Mouse (Mus musculus) layer of hippocampus, adult 2 months (tissue): ENCODE measurements around the gene Gm28230. TPM values are rescaled to one million over a fixed set of nuclear protein-coding genes. Genes with fewer than 3 reads are reported as not detected.

ENCODE experiments used
- DNase-seq, 2 experiments: peaks; one replicate each; pipeline ENCODE4 v3.0.0; 2022; ENCODE audit warnings: low spot score in 2 of 2
- H3K27ac ChIP-seq: fragments of 200-600 bp; 2 replicates; pipeline ENCODE4 v1.8.1; 2022
- H3K4me3 ChIP-seq: fragments of 200-600 bp; 2 replicates; pipeline ENCODE4 v1.8.1; 2022; ENCODE audit warnings: mild to moderate bottlenecking
- CTCF ChIP-seq: fragments of 200-600 bp; conservative IDR thresholded peaks from 2 replicates; pipeline ENCODE4 v1.8.1; 2022; ENCODE audit warnings: antibody characterized with exemption, mild to moderate bottlenecking, moderate library complexity
- total RNA-seq, 2 experiments: library from RNA; stranded (reverse); gene quantifications; 2 replicates each; pipeline ENCODE4 v1.2.3; 2021

Gm28230 gene
- total RNA-seq, 2 experiments from 2014 or later: not detected

DNA sequence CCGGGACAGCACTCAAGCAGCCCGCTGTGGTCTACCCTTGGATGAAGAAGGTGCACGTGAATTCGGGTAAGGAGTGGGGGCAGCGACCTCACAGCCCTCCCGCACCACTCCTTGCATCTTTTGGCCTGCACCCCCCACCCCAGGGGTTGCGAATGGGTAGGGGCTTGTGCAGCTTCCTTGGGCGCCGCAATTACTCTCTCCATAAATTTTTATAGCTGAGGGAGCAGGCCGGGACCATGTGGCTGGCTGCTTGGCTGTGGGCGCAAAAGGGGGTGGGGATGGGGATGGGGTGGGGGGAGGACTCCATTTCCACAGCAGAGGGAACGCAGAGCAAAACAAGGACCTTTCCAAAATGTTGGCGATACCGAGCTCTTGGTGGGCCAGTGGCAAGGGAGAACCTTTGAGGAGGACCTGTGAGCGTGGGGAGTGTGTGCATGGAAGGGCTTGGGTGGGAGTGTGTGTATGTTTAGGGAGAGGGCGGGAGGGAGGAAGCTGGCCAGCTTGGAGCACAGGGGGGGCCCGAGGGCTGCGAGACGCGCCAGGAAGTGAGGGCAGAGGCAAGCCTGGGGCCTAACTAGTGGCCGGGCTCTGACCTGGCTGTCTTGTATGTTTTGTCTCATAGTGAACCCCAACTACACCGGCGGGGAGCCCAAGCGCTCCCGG lies 1.2 kb downstream of the Gm28230 start:
- no peak overlapping the region for H3K27ac ChIP-seq
- TF ChIP-seq CTCF: no peak
- no peak for DNase-seq
- H3K4me3 ChIP-seq: no peak overlapping the region

DNA sequence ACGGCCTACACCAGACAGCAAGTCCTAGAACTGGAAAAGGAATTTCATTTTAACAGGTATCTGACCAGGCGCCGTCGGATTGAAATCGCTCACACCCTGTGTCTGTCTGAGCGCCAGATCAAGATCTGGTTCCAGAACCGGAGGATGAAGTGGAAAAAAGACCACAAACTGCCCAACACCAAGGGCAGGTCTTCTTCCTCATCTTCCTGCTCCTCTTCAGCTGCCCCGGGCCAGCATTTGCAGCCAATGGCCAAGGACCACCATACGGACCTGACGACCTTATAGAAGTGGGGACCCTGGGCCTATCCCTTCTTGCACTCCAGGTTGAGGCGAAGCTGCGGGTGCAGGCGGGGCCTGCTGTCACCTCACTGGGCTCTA lies 1.8 kb downstream of the Gm28230 start:
- no peak for TF ChIP-seq CTCF
- no peak for DNase-seq
- Histone ChIP-seq H3K27ac (no peak overlapping the region), H3K4me3 (no peak overlapping the region)

DNA sequence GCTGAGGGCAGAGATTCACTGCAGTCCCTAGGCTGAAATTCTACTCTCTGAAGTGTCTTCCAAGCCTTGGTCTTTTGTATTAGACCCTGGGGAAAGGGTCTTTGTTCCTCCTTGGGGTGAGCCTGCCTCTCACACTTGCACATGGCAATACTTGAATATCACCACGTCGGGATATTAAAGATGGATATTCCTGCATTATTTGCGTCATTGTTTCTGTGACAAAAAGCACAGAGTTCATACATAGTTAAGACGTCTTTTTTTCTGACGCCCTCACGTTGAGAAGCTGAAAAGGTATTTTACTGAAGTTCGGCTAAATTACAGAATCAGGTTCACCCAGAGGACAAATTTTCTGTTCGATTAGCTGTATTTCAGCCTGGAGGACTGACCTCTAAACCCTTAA lies 3.8 kb downstream of the Gm28230 start:
- DNase-seq: no peak
- no peak for TF ChIP-seq CTCF
- H3K4me3 ChIP-seq: no peak overlapping the region
- no peak overlapping the region for H3K27ac ChIP-seq

DNA sequence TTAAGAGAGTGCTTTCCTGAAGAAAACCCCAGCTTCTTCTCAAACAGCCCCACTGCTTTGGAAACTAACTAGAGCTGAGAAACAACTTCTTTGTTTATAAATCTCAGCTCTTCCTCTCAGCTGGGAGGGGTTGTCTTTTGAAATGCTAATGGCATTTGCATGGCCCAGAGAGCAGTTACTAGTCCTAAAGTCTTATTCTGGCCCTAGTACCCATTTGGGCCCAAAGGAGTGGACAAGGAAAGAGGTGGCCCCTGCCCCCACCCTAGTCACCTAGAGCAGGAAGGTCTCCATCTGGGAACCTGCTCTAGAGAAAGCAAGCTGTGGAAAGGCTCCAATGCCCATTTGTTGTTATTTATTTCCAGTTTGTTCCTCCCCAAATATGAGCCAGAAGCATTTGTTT lies 4.5 kb downstream of the Gm28230 start:
- Histone ChIP-seq H3K4me3 (no peak overlapping the region), H3K27ac (no peak overlapping the region)
- DNase-seq: no peak
- TF ChIP-seq CTCF: no peak

DNA sequence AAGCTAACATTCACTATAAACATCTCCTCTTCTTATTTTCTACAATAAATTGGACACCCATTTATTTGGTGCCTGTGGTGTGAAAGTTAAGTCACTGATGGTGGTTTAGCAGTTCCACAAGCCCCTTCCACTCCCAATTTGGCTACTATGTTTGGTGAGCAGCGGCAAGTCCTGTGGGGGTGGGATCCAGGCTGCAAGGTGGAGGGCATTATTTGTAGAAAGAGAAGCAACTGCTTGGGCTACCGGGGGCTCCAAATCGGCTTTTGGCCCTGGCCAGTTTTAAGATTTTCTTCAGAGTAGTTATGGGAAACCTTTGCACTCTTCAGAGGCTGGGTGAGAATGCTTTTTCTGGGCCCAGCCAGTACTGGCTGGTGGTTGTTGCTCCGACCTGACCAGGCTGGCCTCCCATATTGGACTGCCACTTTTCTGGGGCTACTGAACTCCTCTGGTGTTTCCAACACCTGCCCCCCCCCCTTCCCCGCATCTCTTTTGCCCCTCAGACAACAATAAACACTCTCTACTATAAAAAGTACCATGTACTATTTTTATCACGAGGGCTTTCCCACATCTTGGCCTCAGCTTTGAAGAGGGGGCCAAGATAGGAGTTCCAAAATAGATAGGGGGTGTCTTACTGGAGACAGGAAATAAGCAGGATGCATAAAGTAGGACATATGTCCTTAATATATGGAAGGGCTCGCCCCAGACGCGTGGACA lies 5.4 kb downstream of the Gm28230 start:
- no peak for TF ChIP-seq CTCF
- DNase-seq: no peak
- no peak overlapping the region for H3K4me3 ChIP-seq
- no peak overlapping the region for H3K27ac ChIP-seq

DNA sequence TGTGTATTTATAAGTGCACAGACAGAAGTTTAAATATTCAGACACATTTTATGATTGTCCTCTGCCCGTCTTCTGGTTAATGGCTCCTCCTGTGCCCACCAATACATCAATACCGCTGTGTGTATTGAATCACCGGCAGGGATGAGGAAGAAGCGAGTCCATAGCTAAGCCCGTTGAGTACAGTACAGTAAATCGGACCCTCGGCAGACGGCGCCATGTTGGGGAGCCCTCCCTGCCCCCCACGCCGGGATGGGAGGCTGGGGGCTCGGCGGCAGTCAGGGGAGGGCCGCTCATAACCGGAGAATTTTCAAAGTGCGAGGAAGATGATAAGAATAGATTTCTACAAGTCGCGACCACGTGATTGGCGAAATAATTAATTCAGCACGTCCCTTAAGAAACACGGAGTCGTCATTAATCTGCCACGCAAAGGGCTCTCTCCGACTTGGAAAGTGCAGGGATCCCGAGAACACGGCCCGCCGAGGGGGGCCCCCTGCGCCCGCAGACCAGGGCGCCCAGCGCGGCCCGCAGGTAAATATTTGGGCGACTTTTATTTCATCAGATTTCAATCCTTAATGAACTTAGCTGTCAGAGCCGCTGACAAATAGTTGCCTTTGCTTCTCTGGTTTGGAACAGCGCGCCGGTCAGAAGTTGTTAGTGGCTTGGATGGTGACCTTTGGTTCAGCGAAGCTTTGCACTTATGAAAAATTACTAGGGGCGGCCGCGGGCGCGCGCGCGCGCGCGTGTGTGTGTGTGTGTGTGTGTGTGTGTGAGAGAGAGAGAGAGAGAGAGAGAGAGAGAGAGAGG lies 6.2 kb downstream of the Gm28230 start:
- Histone ChIP-seq H3K27ac (no peak overlapping the region), H3K4me3 (no peak overlapping the region)
- no peak for DNase-seq
- TF ChIP-seq CTCF: no peak

DNA sequence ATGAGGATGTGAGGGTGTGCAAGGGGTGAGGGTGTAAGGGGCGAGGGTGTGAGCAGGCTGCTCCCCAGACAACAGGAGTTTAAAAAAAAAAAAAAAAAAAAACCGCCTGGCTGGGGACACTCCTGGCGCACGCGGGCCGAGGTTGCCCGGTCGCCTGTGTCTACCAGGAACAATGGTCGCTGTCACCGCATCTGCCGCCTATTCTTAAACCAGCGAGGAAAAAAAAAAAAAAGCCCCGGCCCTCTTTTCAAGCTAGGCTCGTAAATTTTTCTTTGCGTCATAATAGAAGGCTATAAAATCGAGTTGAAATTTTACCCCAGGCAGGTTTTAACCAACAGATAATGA lies 6.8 kb downstream of the Gm28230 start:
- no peak overlapping the region for H3K27ac ChIP-seq
- no peak for TF ChIP-seq CTCF
- no peak for DNase-seq
- no peak overlapping the region for H3K4me3 ChIP-seq

DNA sequence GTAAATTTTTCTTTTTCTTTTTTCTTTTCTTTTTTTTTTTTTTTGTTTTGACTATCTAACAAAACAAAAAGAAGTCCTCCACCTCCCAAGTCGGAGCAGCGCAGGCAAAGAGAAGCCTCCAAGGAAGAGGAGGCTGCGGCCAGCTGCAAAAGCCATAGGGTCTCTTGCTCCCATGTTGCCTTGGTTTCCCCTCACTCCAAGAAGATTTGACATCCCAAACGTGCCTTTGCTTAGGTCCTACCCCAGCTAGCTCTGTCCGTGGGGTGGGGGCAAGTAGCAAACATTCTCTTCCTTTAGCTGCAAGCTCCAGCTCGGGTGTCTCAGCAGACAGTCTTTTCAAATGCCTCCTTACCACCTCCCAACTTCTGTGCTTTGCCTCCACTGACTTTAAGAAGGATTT lies 7.2 kb downstream of the Gm28230 start:
- H3K27ac ChIP-seq: no peak overlapping the region
- no peak for TF ChIP-seq CTCF
- no peak for DNase-seq
- H3K4me3 ChIP-seq: no peak overlapping the region

DNA sequence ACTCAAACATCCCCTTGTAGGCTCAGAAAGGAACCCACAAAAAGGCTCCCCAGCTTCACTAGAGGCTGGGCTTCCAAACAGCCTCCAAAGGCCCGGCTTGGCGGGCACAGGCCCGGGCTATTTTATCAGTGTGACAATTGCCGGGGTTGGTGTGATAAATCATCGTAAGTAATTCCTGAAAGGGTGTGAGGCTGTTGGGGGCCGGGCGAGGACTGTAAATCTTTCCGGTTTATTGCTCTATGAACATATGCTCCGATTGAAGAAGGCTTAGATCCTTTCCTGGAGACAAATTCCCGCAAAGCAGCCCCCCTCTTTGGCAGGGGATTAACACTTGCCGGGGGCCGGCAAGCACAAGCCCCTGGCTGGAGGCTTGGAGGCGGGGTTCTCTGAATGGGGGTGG lies 7.9 kb downstream of the Gm28230 start:
- no peak for DNase-seq
- no peak for TF ChIP-seq CTCF
- Histone ChIP-seq H3K4me3 (no peak overlapping the region), H3K27ac (no peak overlapping the region)

DNA sequence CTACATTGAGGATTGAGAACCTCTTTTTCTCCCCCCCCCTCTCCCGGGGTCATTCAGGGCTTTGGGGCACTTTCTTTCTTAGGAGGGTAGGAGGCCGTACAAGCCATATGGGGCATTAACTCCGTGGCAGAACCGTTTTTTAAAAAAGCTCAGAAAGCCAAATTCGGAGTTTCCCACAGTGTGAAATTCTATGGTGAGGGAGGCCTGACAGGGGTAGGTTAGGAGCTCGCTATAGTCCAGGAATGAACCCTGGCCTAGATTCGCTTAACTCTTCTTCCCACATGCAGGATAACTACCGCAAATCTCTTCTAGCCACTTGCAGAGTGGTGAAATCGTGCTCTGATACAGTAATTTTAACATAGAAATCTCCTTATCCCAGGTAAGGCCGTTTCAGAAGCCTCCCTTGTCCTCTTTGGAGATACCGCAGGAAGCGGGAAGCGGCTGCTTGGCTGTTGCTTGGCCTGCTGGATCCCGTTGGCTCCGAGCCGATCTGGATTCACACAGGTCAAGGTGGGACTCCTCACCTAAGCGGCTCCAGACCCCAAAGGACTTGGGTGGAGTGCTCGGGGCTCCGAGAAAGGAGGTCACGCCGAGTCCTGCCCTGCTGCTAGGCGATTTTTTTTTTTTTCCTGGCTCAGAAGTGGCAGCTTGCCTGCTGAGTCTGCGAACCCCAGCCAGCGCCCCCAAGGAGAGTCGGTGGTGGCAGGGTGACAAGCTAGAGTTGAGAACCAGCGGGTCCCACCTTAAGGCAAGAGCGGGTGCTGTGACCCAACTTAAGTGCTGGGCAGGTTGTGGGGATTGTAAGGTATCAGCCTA lies 8.7 kb downstream of the Gm28230 start:
- Histone ChIP-seq H3K27ac (no peak overlapping the region), H3K4me3 (no peak overlapping the region)
- no peak for TF ChIP-seq CTCF
- no peak for DNase-seq

DNA sequence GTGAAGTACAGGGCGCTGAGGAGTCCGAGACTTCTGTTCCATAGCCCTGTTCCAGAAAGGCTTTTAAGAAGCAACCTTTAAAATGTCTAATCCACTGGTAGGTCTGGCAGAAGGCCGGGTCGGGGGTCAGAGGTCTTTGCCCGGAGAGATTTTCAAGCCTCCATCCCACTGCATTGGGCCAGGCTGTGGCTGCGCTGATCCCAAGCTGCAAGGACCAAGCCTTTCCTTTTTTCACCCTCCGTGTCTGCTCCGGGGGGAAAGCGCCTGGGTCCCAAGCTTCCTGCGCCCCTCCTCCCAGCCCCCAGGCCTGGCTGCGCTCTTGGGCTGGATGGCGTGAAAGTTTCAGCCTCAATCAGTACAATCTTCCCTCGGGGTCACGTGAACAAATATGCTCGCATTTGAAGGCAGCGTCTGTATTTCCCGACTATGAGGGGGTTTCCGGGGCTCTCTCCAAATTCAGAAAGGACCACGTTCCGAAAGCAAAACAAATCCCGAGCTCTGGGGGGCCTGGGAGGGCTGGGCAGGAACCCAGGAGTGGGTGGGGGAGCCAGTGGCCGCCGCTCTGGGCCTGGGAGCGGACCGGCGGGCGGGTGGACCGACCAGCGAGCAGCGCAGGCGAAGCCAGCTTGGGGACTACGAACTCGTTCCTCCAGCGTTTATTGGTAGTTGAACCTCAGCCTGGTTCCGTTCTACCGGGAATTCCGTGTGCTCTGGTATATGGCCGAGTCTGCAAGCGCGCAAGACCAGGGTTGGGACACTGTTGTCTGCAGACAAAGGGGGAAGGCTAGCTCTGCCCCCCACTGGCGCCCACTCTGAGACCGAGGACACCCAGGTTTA lies 9.5 kb downstream of the Gm28230 start:
- no peak for TF ChIP-seq CTCF
- H3K27ac ChIP-seq: no peak overlapping the region
- no peak for DNase-seq
- no peak overlapping the region for H3K4me3 ChIP-seq
